Mouse (Mus musculus) embryonic facial prominence, embryonic 15.5 days (tissue): ENCODE results near the gene Olfr279. TPM values are rescaled to one million over a fixed set of nuclear protein-coding genes. Genes with fewer than 3 reads are reported as not detected.

Experiments
- microRNA-seq: library from miRNA; unstranded; fragments of <30 nt; microRNA quantifications from one replicate; pipeline ENCODE4, GENCODE M21; 2016; ENCODE audit warnings: borderline number of aligned reads
- polyA plus RNA-seq: library from polyadenylated mRNA; unstranded; fragments of >200 nt; fragmentation: Nextera tagmentation; extraction: Ambion mirVana; gene quantifications from 2 replicates; pipeline ENCODE4 v1.2.1, GENCODE M21; 2015

Olfr279 gene
- polyA plus RNA-seq, 1 experiment from 2014 or later, result 0.03 TPM

Small RNAs within 50 kb of the gene (microRNA-seq; reads per million reads assigned to microRNA genes)
- gene Mir1291, result not detected

Other genes with a start within 250 kb of the Olfr279 start
- gene H1fnt, start 235.1 kb upstream of the Olfr279 start, polyA plus RNA-seq, result not detected in 2 replicates
- gene Zfp641, start 196.2 kb upstream of the Olfr279 start, polyA plus RNA-seq, result 0.75 and 0.83 TPM in 2 replicates
- not detected in 2 replicates for gene Olfr285, start 175.0 kb upstream of the Olfr279 start, polyA plus RNA-seq
- gene Olfr284, start 151.4 kb upstream of the Olfr279 start, polyA plus RNA-seq, result 0.67 and 0.87 TPM in 2 replicates
- gene Olfr283, start 111.5 kb upstream of the Olfr279 start, polyA plus RNA-seq, result 0.19 TPM in 1 of 2 replicates, not detected in the other
- 0.51 TPM in 1 of 2 replicates, not detected in the other for gene Olfr282, start 61.2 kb upstream of the Olfr279 start, polyA plus RNA-seq
- gene Olfr281, start 39.8 kb upstream of the Olfr279 start, polyA plus RNA-seq, result 0.07 TPM in 1 of 2 replicates, not detected in the other
- not detected in 2 replicates for gene OR5BS1P, start 22.5 kb upstream of the Olfr279 start, polyA plus RNA-seq
- not detected in 2 replicates for gene Lalba, start 9.7 kb upstream of the Olfr279 start, polyA plus RNA-seq
- 99.6 and 101 TPM in 2 replicates for gene Kansl2, start 41.9 kb downstream of the Olfr279 start, polyA plus RNA-seq
- 54.7 and 57.5 TPM in 2 replicates for gene Ccnt1, start 78.5 kb downstream of the Olfr279 start, polyA plus RNA-seq
- gene 4930415O20Rik, start 78.6 kb downstream of the Olfr279 start, polyA plus RNA-seq, result 0.43 TPM in 1 of 2 replicates, not detected in the other
- 18.1 and 19.6 TPM in 2 replicates for gene Adcy6, start 117.7 kb downstream of the Olfr279 start, polyA plus RNA-seq
- 45.7 and 48.2 TPM in 2 replicates for gene Cacnb3, start 138.4 kb downstream of the Olfr279 start, polyA plus RNA-seq
- gene Ddx23, start 170.5 kb downstream of the Olfr279 start, polyA plus RNA-seq, result 25.1 and 27.9 TPM in 2 replicates
- gene Rnd1, start 185.1 kb downstream of the Olfr279 start, polyA plus RNA-seq, result 0.60 and 1.1 TPM in 2 replicates
- 5.3 and 8.4 TPM in 2 replicates for gene Ccdc65, start 215.8 kb downstream of the Olfr279 start, polyA plus RNA-seq
- 82.8 and 87.4 TPM in 2 replicates for gene Fkbp11, start 235.8 kb downstream of the Olfr279 start, polyA plus RNA-seq